Mouse (Mus musculus) right cerebral cortex, postnatal 36 days (tissue): Measurements from ENCODE around the gene Palm2.

Experiments
- DNase-seq, 2 experiments: peaks; one replicate each; pipeline ENCODE4 v3.0.0; 2022; ENCODE audit warnings: low spot score in 2 of 2, mixed read lengths in 1 of 2

Gene Palm2

GRCm38 (mm10) chr4:57703574-57704470, 269.8 kb downstream of the Palm2 start:
- DNase-seq = no peak

- DNase-seq = no peak
Measured at GRCm38 (mm10) chr4:57704575-57704974, 270.5 kb downstream of the Palm2 start.

GRCm38 (mm10) chr4:57715849-57716248, 281.8 kb downstream of the Palm2 start:
- no peak for DNase-seq

GRCm38 (mm10) chr4:57716735-57717134, 282.7 kb downstream of the Palm2 start:
- no peak for DNase-seq

- no peak for DNase-seq
Measured at GRCm38 (mm10) chr4:57717354-57717753, 283.3 kb downstream of the Palm2 start, which contains the start of gene Akap2. Gene Akap2 (plus strand): TSS chr4:57717657.

GRCm38 (mm10) chr4:57719370-57719769, 285.3 kb downstream of the Palm2 start:
- DNase-seq = no peak

GRCm38 (mm10) chr4:57720869-57721361, 286.9 kb downstream of the Palm2 start:
- DNase-seq = no peak

GRCm38 (mm10) chr4:57722296-57722695, 288.2 kb downstream of the Palm2 start:
- DNase-seq = no peak

GRCm38 (mm10) chr4:57723659-57724058, 289.6 kb downstream of the Palm2 start:
- no peak for DNase-seq

- no peak for DNase-seq
Measured at GRCm38 (mm10) chr4:57725569-57725968, 291.5 kb downstream of the Palm2 start.

- no peak for DNase-seq
Measured at GRCm38 (mm10) chr4:57728611-57729183, 294.6 kb downstream of the Palm2 start.

- DNase-seq = no peak
Measured at GRCm38 (mm10) chr4:57730047-57730446, 296.0 kb downstream of the Palm2 start.

- no peak for DNase-seq
Measured at GRCm38 (mm10) chr4:57730801-57731598, 297.0 kb downstream of the Palm2 start.

GRCm38 (mm10) chr4:57732351-57732750, 298.3 kb downstream of the Palm2 start:
- DNase-seq = no peak

- DNase-seq = peak in 1 of 2 experiments; percentile 26
Measured at GRCm38 (mm10) chr4:57733445-57733844, 299.4 kb downstream of the Palm2 start.

- no peak for DNase-seq
Measured at GRCm38 (mm10) chr4:57735426-57735825, 301.4 kb downstream of the Palm2 start.

- no peak for DNase-seq
Measured at GRCm38 (mm10) chr4:57738856-57739552, 305.0 kb downstream of the Palm2 start.

GRCm38 (mm10) chr4:57743325-57743929, 309.4 kb downstream of the Palm2 start:
- no peak for DNase-seq

- DNase-seq = no peak
Measured at GRCm38 (mm10) chr4:57750651-57751050, 316.6 kb downstream of the Palm2 start.

GRCm38 (mm10) chr4:57751054-57751453, 317.0 kb downstream of the Palm2 start:
- DNase-seq = no peak

GRCm38 (mm10) chr4:57751566-57751965, 317.5 kb downstream of the Palm2 start:
- DNase-seq = no peak
